Mouse (Mus musculus) heart, postnatal 25 days (tissue): ENCODE data around the gene Mypop. TPM values are rescaled to one million over a fixed set of nuclear protein-coding genes. Genes with fewer than 3 reads are reported as not detected.

Source experiments
- total RNA-seq, 2 experiments: library from RNA; stranded (reverse); gene quantifications; 2 replicates each; pipeline ENCODE4 v1.2.3; 2021

Mypop gene
- total RNA-seq, 2 experiments from 2014 or later: 3.2 to 4.0 TPM

Other genes starting within 250 kb of the Mypop start
- not detected for gene Psg19, start 192.7 kb upstream of the Mypop start, total RNA-seq
- not detected for gene Psg17, start 169.6 kb upstream of the Mypop start, total RNA-seq
- gene Mill2, start 151.3 kb upstream of the Mypop start, total RNA-seq: 1 to 10 TPM; 6.5 to 6.7 TPM
- 1 to 10 TPM; 1.2 to 1.7 TPM for gene Pglyrp1, start 119.9 kb upstream of the Mypop start, total RNA-seq
- 1 to 10 TPM; 7.7 to 8.3 TPM for gene Ccdc61, start 80.8 kb upstream of the Mypop start, total RNA-seq
- 1 to 10 TPM; 5.5 to 6.6 TPM for gene Nova2, start 65.4 kb upstream of the Mypop start, total RNA-seq
- gene Nanos2, start 3.8 kb upstream of the Mypop start, total RNA-seq: not detected
- gene Irf2bp1, start 12.8 kb downstream of the Mypop start, total RNA-seq: 10 to 100 TPM; 20.2 to 23.6 TPM
- gene Foxa3, start 32.3 kb downstream of the Mypop start, total RNA-seq: not detected
- gene Sympk, start 33.1 kb downstream of the Mypop start, total RNA-seq: 10 to 100 TPM; 76.3 to 80.1 TPM
- gene Rsph6a, start 63.4 kb downstream of the Mypop start, total RNA-seq: not detected
- 10 to 100 TPM; 43.9 to 45.4 TPM for gene Dmwd, start 85.0 kb downstream of the Mypop start, total RNA-seq
- 100 to 1,000 TPM; 555 to 584 TPM for gene Dmpk, start 92.6 kb downstream of the Mypop start, total RNA-seq
- gene Six5, start 103.3 kb downstream of the Mypop start, total RNA-seq: 1 to 10 TPM; 8.6 to 9.8 TPM
- gene Gm4969, start 127.1 kb downstream of the Mypop start, total RNA-seq: not detected
- gene Fbxo46, start 128.6 kb downstream of the Mypop start, total RNA-seq: 1 to 10 TPM; 5.4 to 5.5 TPM
- 1 to 10 TPM; 4.6 to 5.1 TPM for gene Qpctl, start 158.0 kb downstream of the Mypop start, total RNA-seq
- 10 to 100 TPM; 67.8 to 71.0 TPM for gene Snrpd2, start 158.5 kb downstream of the Mypop start, total RNA-seq
- under 1 TPM; 0.21 to 0.22 TPM for gene Gipr, start 174.9 kb downstream of the Mypop start, total RNA-seq
- 10 to 100 TPM; 37.1 to 37.8 TPM for gene Eml2, start 185.2 kb downstream of the Mypop start, total RNA-seq
- 1 to 10 TPM; 8.6 to 9.4 TPM for gene Gpr4, start 221.3 kb downstream of the Mypop start, total RNA-seq
- gene Opa3, start 237.1 kb downstream of the Mypop start, total RNA-seq: 10 to 100 TPM; 57.6 to 59.3 TPM